Mouse (Mus musculus): ENCODE results near the gene Rad51b.
A peak's percentile ranks its signal among the peaks of the same experiment; 100 is the strongest.

Rad51b gene

DNA sequence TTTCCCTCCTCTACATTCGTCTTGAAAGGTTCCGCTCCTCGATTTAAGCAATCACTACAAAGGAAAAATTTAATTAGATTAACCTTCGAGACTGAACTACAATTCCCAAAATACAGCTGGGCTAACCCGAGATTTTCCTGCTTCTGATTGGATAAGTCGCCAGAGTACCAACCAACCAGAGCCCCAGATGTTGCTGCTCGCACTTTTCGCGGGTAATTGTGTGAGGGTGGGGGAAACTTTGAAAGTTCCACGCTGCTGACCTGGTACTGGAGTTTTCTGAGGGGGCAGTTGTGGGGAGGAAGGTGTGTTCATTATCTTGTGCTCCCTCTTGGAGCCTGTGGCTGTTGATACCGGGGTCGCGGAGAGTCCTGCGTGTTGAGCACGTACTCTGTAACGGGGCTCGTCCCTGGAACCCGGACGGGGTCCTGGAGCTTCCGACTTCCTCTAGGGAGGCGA, at the start of gene Rad51b:
TSS of gene Rad51b (plus strand) at position 162 of the 456 bp plus-strand sequence.
- DNase-seq (ENCODE audit: low read depth, low spot score), result peak; percentile 89

- no peak for DNase-seq (ENCODE audit: low read depth, low spot score)
These were observed 49.0 kb upstream of the Rad51b start for GRCm38 (mm10) chr12:79248110-79248509.

DNA sequence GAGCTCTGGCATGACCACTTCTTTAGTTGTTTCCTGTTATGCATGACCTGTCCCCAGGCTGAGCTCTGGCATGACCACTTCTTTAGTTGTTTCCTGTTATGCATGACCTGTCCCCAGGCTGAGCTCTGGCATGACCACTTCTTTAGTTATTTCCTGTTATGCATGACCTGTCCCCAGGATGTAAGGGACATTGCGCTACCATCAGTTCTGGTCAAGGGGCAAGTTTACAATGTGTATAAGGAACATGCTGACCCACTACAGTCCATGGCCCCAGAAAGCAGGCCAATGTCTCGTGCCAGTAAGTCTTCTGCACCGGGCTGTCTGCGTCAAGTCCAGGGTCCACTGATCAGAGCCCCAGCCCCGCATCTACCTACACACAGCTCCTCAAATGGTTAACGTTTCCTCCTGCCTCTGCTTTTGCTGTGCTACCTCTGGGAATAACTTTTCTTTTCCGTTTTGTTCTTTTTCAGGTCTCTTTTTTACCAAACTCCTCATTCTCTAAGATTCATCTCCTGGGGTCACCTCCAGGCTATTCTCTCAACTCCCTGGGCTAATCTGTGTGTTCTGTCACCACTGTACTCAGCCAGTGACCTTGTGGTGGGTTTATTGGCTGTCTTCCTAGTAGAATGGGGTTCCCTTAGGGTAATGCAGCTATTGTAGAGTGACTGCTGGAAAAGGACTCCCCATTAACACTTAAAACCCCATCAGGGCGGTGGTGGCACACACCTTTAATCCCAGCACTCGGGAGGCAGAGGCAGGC, 43.6 kb upstream of the Rad51b start:
- no peak for DNase-seq (ENCODE audit: low read depth, low spot score)

GRCm38 (mm10) chr12:79254975-79255374, 42.1 kb upstream of the Rad51b start:
- DNase-seq (ENCODE audit: low read depth, low spot score), result no peak

GRCm38 (mm10) chr12:79260154-79260553, 36.9 kb upstream of the Rad51b start:
- no peak for DNase-seq (ENCODE audit: low read depth, low spot score)

DNA sequence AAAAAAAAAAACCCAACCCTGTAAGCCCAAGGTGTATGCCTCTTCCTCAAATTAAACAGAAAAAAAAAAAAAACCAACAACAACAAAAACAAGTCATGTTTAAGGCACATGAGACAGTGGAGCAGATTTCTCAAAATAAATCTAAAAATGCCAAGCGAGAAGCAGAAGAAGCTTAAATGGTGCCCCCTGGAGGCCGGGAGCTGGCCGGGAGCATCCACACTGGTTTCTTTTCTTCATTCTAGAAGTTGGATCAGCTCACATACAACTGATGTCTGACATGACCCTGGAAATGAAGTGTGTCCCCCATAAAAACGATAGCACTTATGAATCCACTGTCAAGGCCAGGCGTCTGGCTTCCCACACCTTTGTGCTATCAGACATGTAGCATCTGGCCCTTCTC, 36.0 kb upstream of the Rad51b start:
- DNase-seq (ENCODE audit: low read depth, low spot score), result no peak

DNA sequence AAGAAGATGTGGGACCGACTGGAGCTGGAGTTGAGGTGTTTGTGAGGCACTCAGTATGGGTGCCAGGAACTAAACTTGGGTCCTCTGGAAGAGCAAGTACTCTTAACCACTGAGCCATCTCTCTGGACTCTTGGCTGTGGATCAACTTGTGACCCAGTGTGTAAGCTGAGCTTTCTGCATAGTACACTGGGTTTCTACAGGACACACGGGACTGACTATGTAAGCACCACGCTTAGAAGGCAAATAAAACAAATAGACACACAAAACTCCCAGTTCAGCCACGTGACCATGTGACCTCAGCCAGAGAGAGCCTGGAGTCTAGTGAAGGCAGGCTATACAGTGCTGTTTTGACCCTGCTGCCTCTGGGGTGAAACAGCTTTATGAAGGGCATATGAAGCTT, 24.5 kb upstream of the Rad51b start:
- no peak for DNase-seq (ENCODE audit: low read depth, low spot score)

DNA sequence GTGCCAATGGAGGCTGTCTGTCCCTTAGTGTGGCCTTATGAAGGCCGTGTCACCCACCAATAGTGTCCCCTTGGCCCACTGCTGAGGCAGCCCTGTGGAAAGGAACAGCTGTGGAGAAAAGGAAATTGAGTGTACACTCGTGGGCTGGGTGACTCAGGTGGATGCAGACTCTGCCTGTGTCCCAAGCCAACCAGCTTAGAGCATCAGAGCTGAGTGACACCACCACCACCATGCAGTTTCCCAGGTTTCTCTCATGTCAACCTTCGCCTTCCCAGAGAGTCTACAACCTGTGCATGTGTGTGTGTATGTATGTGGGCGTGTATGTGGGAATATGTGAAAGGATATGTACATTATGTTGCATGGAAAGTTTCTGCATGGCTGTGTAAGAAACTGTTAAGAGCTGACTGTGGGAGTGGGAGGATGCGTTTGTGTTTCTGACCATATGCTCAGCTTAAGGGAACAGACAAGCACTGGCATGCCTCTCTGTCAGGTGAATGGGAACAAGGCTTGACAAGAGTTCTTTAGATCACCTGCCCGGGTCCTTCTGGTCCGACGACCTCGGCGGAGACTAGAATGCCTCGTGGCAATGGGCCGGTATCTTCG, 17.5 kb upstream of the Rad51b start:
- no peak for DNase-seq (ENCODE audit: low read depth, low spot score)

GRCm38 (mm10) chr12:79282595-79282994, 14.5 kb upstream of the Rad51b start:
- no peak for DNase-seq (ENCODE audit: low read depth, low spot score)

DNA sequence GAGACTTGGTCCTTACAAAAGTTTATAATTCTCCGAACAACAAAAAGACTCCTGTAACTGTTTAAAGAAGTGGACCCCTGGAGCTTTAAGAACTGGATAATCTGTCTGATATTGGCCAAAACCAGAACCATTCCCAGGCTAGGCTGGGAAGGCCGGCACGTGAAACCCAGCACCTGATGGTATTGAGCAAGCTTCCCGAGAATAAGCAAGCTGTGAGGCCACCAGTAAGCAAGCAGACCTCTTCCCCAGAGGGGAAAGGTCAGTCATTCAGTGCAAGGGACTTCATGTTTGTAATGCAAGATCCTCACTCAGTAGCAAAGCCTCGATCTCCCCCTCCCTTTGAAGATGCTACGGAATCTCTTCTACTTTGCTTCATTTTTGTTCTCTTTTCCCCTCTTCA, 4.2 kb upstream of the Rad51b start:
- no peak for DNase-seq (ENCODE audit: low read depth, low spot score)

GRCm38 (mm10) chr12:79296126-79296816, 811 bp upstream of the Rad51b start, which contains the start of gene Zfyve26:
TSS of gene Zfyve26 (minus strand) at chr12:79296304.
- peak; percentile 95 for DNase-seq (ENCODE audit: low read depth, low spot score)

- no peak for DNase-seq (ENCODE audit: low read depth, low spot score)
These were observed 978 bp downstream of the Rad51b start for GRCm38 (mm10) chr12:79297884-79298636.

DNA sequence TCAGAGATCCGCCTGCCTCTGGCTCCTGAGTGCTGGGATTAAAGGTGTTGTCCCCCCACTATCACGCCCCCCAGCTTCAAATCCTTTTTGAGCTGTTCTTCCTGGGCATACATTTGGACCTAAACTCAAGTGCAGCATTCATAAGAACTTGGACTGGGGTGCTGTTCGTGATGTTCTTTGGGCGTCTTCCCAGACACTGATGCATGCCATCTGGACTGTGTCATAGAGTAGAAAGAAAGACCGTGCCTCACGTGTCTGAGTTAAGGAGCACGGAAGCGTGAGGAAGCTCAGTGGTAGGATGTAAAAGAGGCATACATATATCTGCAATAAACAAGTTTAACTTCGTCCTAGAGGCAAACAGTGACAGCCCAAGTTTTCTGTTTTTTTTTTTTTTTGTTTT, 4.7 kb downstream of the Rad51b start:
- DNase-seq (ENCODE audit: low read depth, low spot score), result no peak

- no peak for DNase-seq (ENCODE audit: low read depth, low spot score)
These were observed 8.0 kb downstream of the Rad51b start for GRCm38 (mm10) chr12:79305131-79305530.

- no peak for DNase-seq (ENCODE audit: low read depth, low spot score)
These were observed 8.9 kb downstream of the Rad51b start for GRCm38 (mm10) chr12:79306013-79306412.

- no peak for DNase-seq (ENCODE audit: low read depth, low spot score)
These were observed 16.6 kb downstream of the Rad51b start for GRCm38 (mm10) chr12:79313721-79314120.

DNA sequence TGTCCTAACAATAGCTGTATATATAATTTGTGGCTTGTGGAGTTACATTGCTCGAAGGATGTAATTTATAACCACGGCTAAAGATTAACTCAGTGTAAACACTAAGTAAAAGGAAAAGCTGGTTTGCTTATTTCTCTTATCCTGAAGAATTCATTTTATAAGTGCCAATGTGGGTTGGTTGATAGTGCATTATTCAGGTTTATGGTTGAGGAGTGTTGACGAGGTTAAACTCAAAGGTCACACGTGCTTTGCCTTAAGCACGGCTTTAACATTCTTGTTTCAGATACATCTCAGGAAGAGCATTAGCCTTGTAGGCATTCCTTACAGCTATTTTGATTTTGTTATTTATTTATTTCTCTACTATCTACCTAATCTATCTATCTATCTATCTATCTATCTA, 20.3 kb downstream of the Rad51b start:
- DNase-seq (ENCODE audit: low read depth, low spot score), result no peak

DNA sequence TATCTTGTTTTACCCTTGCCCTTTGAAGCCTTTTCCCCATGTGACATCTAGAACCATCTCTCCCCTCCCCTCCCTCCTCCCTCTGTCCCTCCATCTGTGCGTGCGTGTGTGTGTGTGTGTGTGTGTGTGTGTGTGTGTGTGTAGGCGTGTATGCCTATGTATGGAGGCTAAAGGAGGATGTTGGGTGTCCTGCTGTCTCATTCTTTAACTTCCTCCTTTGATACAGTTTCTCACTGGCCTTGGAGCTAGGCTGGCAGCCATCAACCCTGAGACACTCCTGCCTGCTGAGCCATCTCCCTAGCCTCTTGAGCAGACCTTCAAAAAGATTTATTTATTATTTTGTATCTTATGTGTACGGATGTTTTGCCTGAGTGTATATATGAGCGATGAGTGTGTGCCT, 23.8 kb downstream of the Rad51b start:
- no peak for DNase-seq (ENCODE audit: low read depth, low spot score)

- DNase-seq (ENCODE audit: low read depth, low spot score), result peak; percentile 28
These were observed 25.5 kb downstream of the Rad51b start for GRCm38 (mm10) chr12:79322539-79322938.

GRCm38 (mm10) chr12:79326236-79326635, 29.2 kb downstream of the Rad51b start:
- no peak for DNase-seq (ENCODE audit: low read depth, low spot score)

GRCm38 (mm10) chr12:79326745-79327144, 29.7 kb downstream of the Rad51b start:
- no peak for DNase-seq (ENCODE audit: low read depth, low spot score)

DNA sequence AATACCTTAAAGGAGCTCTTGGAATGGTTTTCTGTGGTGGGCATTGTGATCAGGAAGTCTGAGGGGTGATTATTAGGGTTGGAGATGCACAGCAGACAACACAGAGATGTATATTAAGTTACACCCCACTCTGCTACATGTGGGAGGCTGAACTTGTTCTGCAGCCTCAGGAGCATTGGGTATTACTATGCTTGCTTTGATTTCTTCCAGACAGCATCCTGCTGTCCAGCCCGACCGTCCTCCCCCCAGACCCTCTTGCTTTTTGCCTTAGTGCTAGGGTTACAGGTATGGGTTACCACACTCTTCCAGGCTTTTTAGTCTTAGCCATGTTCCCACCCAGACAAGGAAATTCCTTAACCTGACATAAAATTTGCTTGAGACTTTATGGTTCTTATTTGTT, 30.8 kb downstream of the Rad51b start:
- DNase-seq (ENCODE audit: low read depth, low spot score), result no peak
